In the genomic region with DNA sequence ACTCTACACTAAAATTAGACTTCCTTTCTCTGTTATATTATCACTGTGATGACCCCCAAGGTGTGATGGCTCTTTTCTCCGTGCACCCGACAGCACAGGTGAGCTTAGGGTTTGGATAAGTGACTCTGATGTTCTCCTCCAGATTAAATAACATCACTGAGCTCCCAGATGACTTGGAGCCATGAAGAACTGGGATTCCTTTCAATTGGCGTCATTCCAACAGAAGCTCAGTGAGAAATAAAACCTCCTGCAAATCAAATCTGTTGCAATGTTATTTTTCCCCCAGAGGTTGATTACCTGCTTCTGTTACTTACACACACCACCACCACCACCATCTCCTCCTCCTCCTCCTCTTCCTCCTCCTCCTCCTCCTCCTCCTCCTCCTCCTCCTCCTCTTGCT, we compare ENCODE assay signal across 11 mouse cellular contexts. TPM values are rescaled to one million over a fixed set of nuclear protein-coding genes. Genes with fewer than 3 reads are reported as not detected.
DNase-seq lines count a peak whose midpoint lies in the region; ATAC-seq and TF ChIP-seq lines count a peak whose summit lies in the region.
"Had no signal": no experiment of that assay in that cellular context is flagged by ENCODE, and none has a peak within 500 bp of the region (broad histone marks: within the 10 kb centered on the region; RNA-seq: fewer than 3 reads in every experiment).

No protein-coding gene starts in this region.

- peak overlapping the region; percentile 38; the same call in 1 of the 2 replicates for H3K27ac ChIP-seq in heart, embryonic 13.5 days (replicated peaks)
- H3K27ac ChIP-seq in intestine, embryonic 16.5 days (ENCODE audit: low read length), result no peak overlapping the region

- DNase-seq in cerebellum, adult 11 months, result peak; percentile 38
- no peak for DNase-seq in cerebellum, postnatal 4 days (ENCODE audit: low spot score in 2 of 2)
- no peak for DNase-seq in heart, postnatal 4 days
- peak; percentile 28 for DNase-seq in lung, postnatal 14 days
- no peak for DNase-seq in lung, adult 2 months
- peak; percentile 62 for DNase-seq in telencephalon, adult 2 months (ENCODE audit: low read depth, low spot score)
- DNase-seq: adrenal gland, adult 2 months; kidney, adult 8-10 months; thymus, postnatal 36 days had no signal

- ATAC-seq in heart, embryonic 13.5 days (ENCODE audit: extremely low read depth, insufficient number of reproducible peaks, low FRiP score, low TSS enrichment), result no peak
- ATAC-seq in intestine, embryonic 16.5 days, result no peak

- H3K4me1 ChIP-seq in heart, embryonic 13.5 days, result peaks cover 54% of the 10 kb centered on the region
- peaks cover 22% of the 10 kb centered on the region for H3K4me1 ChIP-seq in lung, adult 2 months (ENCODE audit: control insufficient read depth, insufficient read depth, low read length)
- H3K4me1 ChIP-seq in intestine, embryonic 16.5 days (ENCODE audit: control insufficient read depth, insufficient read depth, low read length), result peaks cover 9% of the 10 kb centered on the region

- WGBS in heart, embryonic 13.5 days, result 52% methylated on average over 3 of the region's 3 CpGs
- WGBS in lung, adult 2 months, result 48% methylated on average over 3 of the region's 3 CpGs
- WGBS in intestine, embryonic 16.5 days, result 52% methylated on average over 3 of the region's 3 CpGs

- H3K4me3 ChIP-seq in heart, embryonic 13.5 days, result no peak overlapping the region
- H3K4me3 ChIP-seq in lung, adult 2 months (replicated peaks; ENCODE audit: extremely low read depth, low read depth, low read length), result no peak overlapping the region
- H3K4me3 ChIP-seq in intestine, embryonic 16.5 days (ENCODE audit: low read length), result no peak overlapping the region

- H3K9ac ChIP-seq in heart, embryonic 13.5 days, result no peak overlapping the region
- H3K9ac ChIP-seq in intestine, embryonic 16.5 days (ENCODE audit: low read depth, low read length), result no peak overlapping the region

- H3K36me3 ChIP-seq in heart, embryonic 13.5 days, result peaks cover 2% of the 10 kb centered on the region; the same call in 1 of the 2 replicates
- no peaks in the 10 kb centered on the region for H3K36me3 ChIP-seq in intestine, embryonic 16.5 days (ENCODE audit: control insufficient read depth, insufficient read depth, low read length)

- TF ChIP-seq CTCF in lung, adult 2 months (IDR thresholded peaks at IDR 0.05; ENCODE audit: insufficient read depth, low read length), result no peak

- no peak for TF ChIP-seq POLR2A in lung, adult 2 months (IDR thresholded peaks at IDR 0.05; ENCODE audit: borderline replicate concordance, extremely low read depth, low read depth, low read length)

- no peaks in the 10 kb centered on the region for H3K9me3 ChIP-seq in heart, embryonic 13.5 days
- no peaks in the 10 kb centered on the region for H3K9me3 ChIP-seq in intestine, embryonic 16.5 days (ENCODE audit: control insufficient read depth, low read length)

- H3K4me2 ChIP-seq in heart, embryonic 13.5 days, result no peak overlapping the region
- no peak overlapping the region for H3K4me2 ChIP-seq in intestine, embryonic 16.5 days (ENCODE audit: low read depth, low read length)

- H3K27me3 ChIP-seq in heart, embryonic 13.5 days (replicated peaks), result no peaks in the 10 kb centered on the region
- H3K27me3 ChIP-seq in intestine, embryonic 16.5 days (replicated peaks; ENCODE audit: control insufficient read depth, insufficient read depth, low read length), result no peaks in the 10 kb centered on the region

RNA-seq across cellular contexts. Expression of a gene that starts 13.2 kb away (rescaled TPM):
- polyA plus RNA-seq in heart, embryonic 13.5 days (2015; fragmentation: Nextera tagmentation; extraction: Ambion mirVana), result 9.2 and 9.7 TPM in 2 replicates
- total RNA-seq in heart, postnatal 4 days (2021), result 100 to 1,000 TPM; 139 to 150 TPM
- polyA plus RNA-seq in lung, adult 2 months (2012; rRNA removed), result 46.2 and 62.4 TPM in 2 replicates
- polyA plus RNA-seq in intestine, embryonic 16.5 days (2015; fragmentation: Nextera tagmentation; extraction: Ambion mirVana), result 5.2 and 5.6 TPM in 2 replicates

RNA-seq across cellular contexts. Expression of a gene that starts 22.6 kb away (rescaled TPM):
- polyA plus RNA-seq in heart, embryonic 13.5 days (2015; fragmentation: Nextera tagmentation; extraction: Ambion mirVana), result 12.8 and 12.9 TPM in 2 replicates
- total RNA-seq in heart, postnatal 4 days (2021), result 10 to 100 TPM; 11.9 to 12.7 TPM
- 1.8 and 7.4 TPM in 2 replicates for polyA plus RNA-seq in lung, adult 2 months (2012; rRNA removed)
- 3.3 and 3.4 TPM in 2 replicates for polyA plus RNA-seq in intestine, embryonic 16.5 days (2015; fragmentation: Nextera tagmentation; extraction: Ambion mirVana)

Comparison
In these comparisons a context has a peak if more than half of its experiments do, and no peak if none do; other contexts are left out.
1. DNase-seq: peak in cerebellum, adult 11 months (single experiment), lung, postnatal 14 days (single experiment) and telencephalon, adult 2 months (single experiment); none in cerebellum, postnatal 4 days (0 of 2), heart, postnatal 4 days (single experiment) and lung, adult 2 months (single experiment).